Mouse (Mus musculus) liver, postnatal 0 days (tissue): ENCODE data around the gene Csde1.

ENCODE experiments used
- CTCF ChIP-seq: sonication (generic); IDR thresholded peaks from 2 replicates; pipeline ENCODE4 v1.5.1; 2016; ENCODE audit warnings: antibody characterized with exemption, low read depth
- EP300 ChIP-seq: IDR thresholded peaks from 2 replicates; pipeline ENCODE4 v1.6.1; 2016; ENCODE audit warnings: antibody characterized with exemption, low read depth, mild to moderate bottlenecking

DNA sequence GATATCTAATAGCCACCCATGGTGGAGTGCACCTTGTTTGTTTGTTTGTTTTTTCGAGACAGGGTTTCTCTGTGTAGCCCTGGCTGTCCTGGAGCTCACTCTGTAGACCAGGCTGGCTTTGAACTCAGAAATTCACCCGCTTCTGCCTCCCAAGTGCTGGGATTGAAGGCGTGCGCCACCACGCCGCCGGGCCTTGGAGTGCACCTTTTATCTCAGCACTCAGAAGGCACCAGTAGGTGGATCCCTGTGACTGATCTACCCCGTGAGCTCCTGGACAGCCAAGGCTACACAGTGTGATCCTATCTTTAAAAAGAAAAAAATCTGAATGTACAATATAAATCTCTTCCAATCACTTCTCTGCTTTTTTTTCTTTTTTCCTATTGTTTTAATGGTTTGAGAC, 29.2 kb upstream of the Csde1 start:
- TF ChIP-seq CTCF (no peak), EP300 (no peak)
